In genomic region chr4:127987784-127988455, GRCm38 (mm10) we compare ENCODE assay signal across 8 mouse cellular contexts. TPM values are rescaled to one million over a fixed set of nuclear protein-coding genes. Genes with fewer than 3 reads are reported as not detected.
DNase-seq lines count a peak whose midpoint lies in the region; ATAC-seq and TF ChIP-seq lines count a peak whose summit lies in the region.

Gene Csmd2 (plus strand): TSS chr4:127987857.

- TF ChIP-seq CTCF in lung, embryonic 14.5 days (IDR thresholded peaks at IDR 0.05; ENCODE audit: low read depth): no peak
- no peak for TF ChIP-seq CTCF in lung, adult 2 months (IDR thresholded peaks at IDR 0.05; ENCODE audit: insufficient read depth, low read length)
- TF ChIP-seq CTCF in cortical plate, adult 2 months (IDR thresholded peaks at IDR 0.05; ENCODE audit: extremely low read depth, insufficient read depth, low read length): no peak

- H3K9ac ChIP-seq in lung, embryonic 14.5 days: no peak within 1 kb of the TSS; the same call in 1 of the 2 replicates
- peak within 1 kb of the TSS; percentile 59 for H3K9ac ChIP-seq in hindbrain, embryonic 15.5 days
- H3K9ac ChIP-seq in limb, embryonic 15.5 days: no peak within 1 kb of the TSS

- TF ChIP-seq POLR2A in lung, adult 2 months (IDR thresholded peaks at IDR 0.05; ENCODE audit: borderline replicate concordance, extremely low read depth, low read depth, low read length): no peak
- peak; percentile 45; the same call in 1 of the 2 replicates for TF ChIP-seq POLR2A in cortical plate, adult 2 months (IDR thresholded peaks at IDR 0.05; ENCODE audit: extremely low read depth, insufficient read depth, low read length)

- peaks cover 57% of the 10 kb centered on the region for H3K27me3 ChIP-seq in lung, embryonic 14.5 days (ENCODE audit: insufficient read depth, low read length)
- H3K27me3 ChIP-seq in hindbrain, embryonic 15.5 days: no peaks in the 10 kb centered on the region
- H3K27me3 ChIP-seq in limb, embryonic 15.5 days: peaks cover 78% of the 10 kb centered on the region

- H3K4me3 ChIP-seq in lung, embryonic 14.5 days (ENCODE audit: low read depth, low read length): peak within 1 kb of the TSS; percentile 39
- H3K4me3 ChIP-seq in lung, adult 2 months (replicated peaks; ENCODE audit: extremely low read depth, low read depth, low read length): no peak within 1 kb of the TSS
- peak within 1 kb of the TSS; percentile 97 for H3K4me3 ChIP-seq in cortical plate, adult 2 months (ENCODE audit: insufficient read depth, low read length)
- peak within 1 kb of the TSS; percentile 51 for H3K4me3 ChIP-seq in hindbrain, embryonic 15.5 days
- peak within 1 kb of the TSS; percentile 36 for H3K4me3 ChIP-seq in limb, embryonic 15.5 days

- no peak for ATAC-seq in lung, embryonic 14.5 days (ENCODE audit: insufficient read depth)
- ATAC-seq in hindbrain, embryonic 15.5 days (ENCODE audit: low FRiP score, low read depth): no peak
- ATAC-seq in limb, embryonic 15.5 days (ENCODE audit: insufficient number of reproducible peaks, low FRiP score, low TSS enrichment, low read depth): no peak

- H3K27ac ChIP-seq in lung, embryonic 14.5 days (ENCODE audit: low read depth): no peak within 1 kb of the TSS
- H3K27ac ChIP-seq in cortical plate, adult 2 months (ENCODE audit: insufficient read depth, low read length): peak within 1 kb of the TSS; percentile 48; the same call in 1 of the 2 replicates
- H3K27ac ChIP-seq in hindbrain, embryonic 15.5 days (replicated peaks): peak within 1 kb of the TSS; percentile 91
- no peak within 1 kb of the TSS for H3K27ac ChIP-seq in limb, embryonic 15.5 days

- no peaks in the 10 kb centered on the region for H3K4me1 ChIP-seq in lung, embryonic 14.5 days (ENCODE audit: insufficient read depth)
- H3K4me1 ChIP-seq in lung, adult 2 months (ENCODE audit: control insufficient read depth, insufficient read depth, low read length): no peaks in the 10 kb centered on the region
- peaks cover under 1% of the 10 kb centered on the region for H3K4me1 ChIP-seq in cortical plate, adult 2 months (ENCODE audit: control insufficient read depth, insufficient read depth, low read length)
- peaks cover 48% of the 10 kb centered on the region for H3K4me1 ChIP-seq in hindbrain, embryonic 15.5 days (replicated peaks)
- peaks cover 23% of the 10 kb centered on the region for H3K4me1 ChIP-seq in limb, embryonic 15.5 days

- H3K4me2 ChIP-seq in lung, embryonic 14.5 days: peak within 1 kb of the TSS; percentile 71
- peak within 1 kb of the TSS; percentile 68 for H3K4me2 ChIP-seq in hindbrain, embryonic 15.5 days
- H3K4me2 ChIP-seq in limb, embryonic 15.5 days: peak within 1 kb of the TSS; percentile 60

- H3K36me3 ChIP-seq in lung, embryonic 14.5 days (ENCODE audit: insufficient read depth): no peaks in the 10 kb centered on the region
- no peaks in the 10 kb centered on the region for H3K36me3 ChIP-seq in hindbrain, embryonic 15.5 days
- no peaks in the 10 kb centered on the region for H3K36me3 ChIP-seq in limb, embryonic 15.5 days

- WGBS in lung, embryonic 14.5 days: under 1% methylated on average over 54 of the region's 65 CpGs
- WGBS in lung, adult 2 months: under 1% methylated on average over 55 of the region's 65 CpGs
- WGBS in hindbrain, embryonic 15.5 days: under 1% methylated on average over 47 of the region's 65 CpGs
- under 1% methylated on average over 49 of the region's 65 CpGs for WGBS in limb, embryonic 15.5 days

- H3K9me3 ChIP-seq in lung, embryonic 14.5 days (ENCODE audit: low read depth, low read length): no peaks in the 10 kb centered on the region
- no peaks in the 10 kb centered on the region for H3K9me3 ChIP-seq in hindbrain, embryonic 15.5 days
- no peaks in the 10 kb centered on the region for H3K9me3 ChIP-seq in limb, embryonic 15.5 days

- peak; percentile 41 for DNase-seq in lung, embryonic 14.5 days
- no peak for DNase-seq in lung, adult 2 months
- peak; percentile 73 for DNase-seq in right cerebral cortex, postnatal 4 days
- DNase-seq in heart, adult 18-20 months: no peak
- no peak for DNase-seq in spleen, postnatal 14 days (ENCODE audit: low spot score in 2 of 2)

RNA-seq across cellular contexts. Expression of gene Csmd2, which starts in this region (rescaled TPM):
- 0.12 and 0.18 TPM in 2 replicates for polyA plus RNA-seq in lung, embryonic 14.5 days (2014; fragmentation: Nextera tagmentation; extraction: Ambion mirVana)
- polyA plus RNA-seq in lung, adult 2 months (2012; rRNA removed): 0.01 TPM in 1 of 2 replicates, not detected in the other
- polyA plus RNA-seq in cortical plate, adult 2 months (2012; rRNA removed): 29.3 and 37.1 TPM in 2 replicates
- polyA plus RNA-seq in hindbrain, embryonic 15.5 days (2015; fragmentation: Nextera tagmentation; extraction: Ambion mirVana): 11.9 and 13.0 TPM in 2 replicates
- 0.13 and 0.15 TPM in 2 replicates for polyA plus RNA-seq in limb, embryonic 15.5 days (2015; fragmentation: Nextera tagmentation; extraction: Ambion mirVana)
- total RNA-seq in heart, adult 18-20 months (2021): not detected

Comparison
In these comparisons a context has a peak if more than half of its experiments do, and no peak if none do; other contexts are left out.
1. RNA of gene Csmd2 (polyA plus RNA-seq): 29.3 to 37.1 TPM in cortical plate, adult 2 months and 11.9 to 13.0 TPM in hindbrain, embryonic 15.5 days; 0.13 to 0.15 TPM in limb, embryonic 15.5 days, 0.12 to 0.18 TPM in lung, embryonic 14.5 days and 0.01 TPM in lung, adult 2 months; every median in the first group is over 10 times any median in the second.
2. Peak in DNase-seq, H3K4me3 ChIP-seq and H3K4me2 ChIP-seq in lung, embryonic 14.5 days; RNA of the gene not detected or under 1 TPM.
3. H3K27ac ChIP-seq: peak in cortical plate, adult 2 months (single experiment) and hindbrain, embryonic 15.5 days (single experiment); none in lung, embryonic 14.5 days (single experiment) and limb, embryonic 15.5 days (single experiment).
4. Peak in every context shown above with its lines, with median percentiles within 50 percentile points of each other: H3K4me2 ChIP-seq.